Mouse (Mus musculus) forebrain, embryonic 13.5 days (tissue): ENCODE measurements around the gene Kcnn1. TPM values are rescaled to one million over a fixed set of nuclear protein-coding genes. Genes with fewer than 3 reads are reported as not detected.

Experiments
- ATAC-seq: fragments of 200-750 bp; cut with Nextera tagmentation; 2 replicates; pipeline ENCODE4 v1.8.0; 2017
- H3K27ac ChIP-seq: fragments of 300-500 bp; sonication (generic); 2 replicates; pipeline ENCODE4 v1.5.1; 2015; ENCODE audit warnings: inconsistent platforms, mild to moderate bottlenecking, moderate library complexity
- H3K27me3 ChIP-seq: fragments of 300-500 bp; sonication (generic); 2 replicates; pipeline ENCODE4 v1.6.1; 2015; ENCODE audit warnings: mild to moderate bottlenecking, inconsistent platforms
- H3K36me3 ChIP-seq: fragments of 300-500 bp; sonication (generic); 2 replicates; pipeline ENCODE4 v1.6.1; 2015; ENCODE audit warnings: mild to moderate bottlenecking, inconsistent platforms; ENCODE audit not compliant: poor library complexity, severe bottlenecking
- H3K4me1 ChIP-seq: fragments of 300-500 bp; sonication (generic); 2 replicates; pipeline ENCODE4 v1.6.1; 2015; ENCODE audit warnings: inconsistent platforms
- H3K4me2 ChIP-seq: fragments of 300-500 bp; sonication (generic); 2 replicates; pipeline ENCODE4 v1.6.1; 2015; ENCODE audit warnings: inconsistent platforms, mild to moderate bottlenecking, moderate library complexity
- H3K4me3 ChIP-seq: fragments of 300-500 bp; sonication (generic); 2 replicates; pipeline ENCODE4 v1.5.1; 2015; ENCODE audit warnings: mild to moderate bottlenecking, inconsistent platforms
- H3K9ac ChIP-seq: fragments of 300-500 bp; sonication (generic); 2 replicates; pipeline ENCODE4 v1.6.1; 2015; ENCODE audit warnings: mild to moderate bottlenecking, inconsistent platforms
- H3K9me3 ChIP-seq: fragments of 300-500 bp; sonication (generic); replicated peaks from 2 replicates; pipeline ENCODE4 v1.6.1; 2016; ENCODE audit warnings: inconsistent platforms
- WGBS: fragments of 180-500 bp; shearing (Covaris S2); methylation state at CpG from one replicate; pipeline ENCODE4 v1.1.7; 2015; 5-methylcytosine and 5-hydroxymethylcytosine counted together
- polyA plus RNA-seq: library from polyadenylated mRNA; unstranded; fragments of >200 nt; fragmentation: Nextera tagmentation; extraction: Ambion mirVana; gene quantifications from 2 replicates; pipeline ENCODE4 v1.2.1, GENCODE M21; 2015

The Kcnn1 gene
- 11.2 and 13.5 TPM in 2 replicates for polyA plus RNA-seq

DNA sequence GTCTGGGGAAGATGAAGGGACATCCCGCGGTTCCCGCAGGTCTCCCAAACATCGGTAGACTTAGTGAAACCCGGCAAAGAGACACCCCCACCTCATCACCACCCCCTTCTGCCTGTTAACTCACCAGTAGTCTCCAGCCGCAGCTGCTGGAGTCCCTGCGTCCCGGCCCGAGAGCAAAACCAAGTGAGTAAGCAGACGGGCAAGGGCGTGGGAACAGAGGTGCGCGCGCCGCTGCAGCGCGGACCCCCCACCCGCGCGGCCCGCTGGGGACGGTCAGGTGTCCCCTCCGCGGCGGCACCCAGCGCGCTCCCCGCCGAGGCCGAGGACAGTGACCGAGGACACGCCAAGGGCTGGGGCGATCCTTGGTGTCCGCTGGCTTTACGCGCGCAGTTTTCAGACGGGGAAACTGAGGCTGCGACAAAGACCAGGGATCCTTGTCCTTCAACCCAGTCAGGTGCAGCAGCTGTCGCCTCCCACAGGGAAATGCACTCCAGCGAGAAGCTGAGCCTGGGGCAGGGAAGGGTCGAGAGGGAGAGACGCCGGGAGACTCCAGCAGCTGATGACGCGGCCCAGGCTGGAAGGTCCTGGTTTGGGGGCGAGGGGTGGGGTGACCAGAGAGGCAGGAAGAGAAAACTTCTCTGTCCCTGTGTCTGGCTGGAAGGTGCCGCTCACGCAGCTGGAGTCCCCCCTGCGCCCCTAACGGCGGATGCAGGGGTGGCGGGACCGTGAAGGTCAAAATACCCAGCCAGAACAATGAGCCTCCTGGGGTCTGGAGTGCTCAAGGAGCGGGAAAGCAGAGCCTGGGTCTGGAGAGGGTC, at the start of gene Kcnn1:
Gene Kcnn1 (minus strand): TSS at position 435 of the 818 bp plus-strand sequence.
- H3K4me3 ChIP-seq, result peak within 1 kb of the TSS; percentile 56
- H3K36me3 ChIP-seq, result peaks cover 6% of the 10 kb centered on the region
- H3K27me3 ChIP-seq, result peaks cover 15% of the 10 kb centered on the region
- H3K9me3 ChIP-seq, result no peaks in the 10 kb centered on the region
- H3K4me1 ChIP-seq, result peaks cover 58% of the 10 kb centered on the region
- no peak for ATAC-seq
- H3K9ac ChIP-seq, result peak within 1 kb of the TSS; percentile 82
- peak within 1 kb of the TSS; percentile 98 for H3K27ac ChIP-seq
- 1% methylated on average over 55 of the region's 55 CpGs for WGBS
- H3K4me2 ChIP-seq, result peak within 1 kb of the TSS; percentile 96

DNA sequence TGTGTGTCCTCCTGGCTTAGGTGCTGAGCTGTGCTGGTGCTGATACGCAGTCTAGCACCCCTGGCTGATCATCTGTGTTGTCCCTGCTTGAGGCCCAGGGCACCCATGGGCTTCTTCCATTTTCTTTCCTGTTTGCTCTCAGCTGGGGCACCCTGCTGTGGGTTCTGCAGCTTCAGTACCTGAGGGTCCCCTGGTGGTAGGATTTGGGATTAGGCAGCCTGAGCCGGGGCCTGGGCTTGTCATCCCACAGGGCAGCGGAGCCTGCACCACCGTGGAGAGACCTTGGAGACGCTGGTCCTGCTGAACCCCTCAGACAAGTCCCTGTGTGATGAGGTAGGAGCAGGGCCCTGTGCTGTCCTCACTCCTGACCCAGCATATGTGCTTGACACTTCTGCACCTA, 48.5 kb upstream of the Kcnn1 start:
- 84% methylated on average over 5 of the region's 5 CpGs for WGBS
- H3K4me1 ChIP-seq, result peaks cover 10% of the 10 kb centered on the region
- H3K27me3 ChIP-seq, result no peaks in the 10 kb centered on the region
- no peak overlapping the region for H3K9ac ChIP-seq
- no peak overlapping the region for H3K4me2 ChIP-seq
- H3K36me3 ChIP-seq, result peaks cover 61% of the 10 kb centered on the region
- H3K4me3 ChIP-seq, result no peak overlapping the region
- H3K9me3 ChIP-seq, result no peaks in the 10 kb centered on the region
- no peak for ATAC-seq
- H3K27ac ChIP-seq, result no peak overlapping the region

DNA sequence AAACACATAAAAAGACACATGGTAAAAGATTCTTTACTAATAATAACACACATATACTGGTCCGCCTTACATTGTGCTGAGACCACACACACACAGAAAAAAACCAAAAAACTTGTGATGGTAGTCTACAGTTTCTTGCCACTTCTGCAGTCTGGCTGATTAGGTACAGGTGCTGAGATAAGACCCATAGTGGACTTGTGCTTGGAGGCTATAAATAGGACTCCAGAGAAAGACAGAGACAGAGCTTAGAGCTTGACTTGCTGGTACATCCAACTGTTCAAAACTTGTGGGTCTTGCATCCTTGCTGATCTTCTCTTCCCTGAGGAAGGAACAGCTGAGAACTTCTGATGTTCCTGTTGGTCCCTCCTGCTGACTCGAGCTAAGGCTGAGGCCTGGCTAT, 44.5 kb upstream of the Kcnn1 start:
- Histone ChIP-seq H3K36me3 (peaks cover 21% of the 10 kb centered on the region), H3K9ac (no peak overlapping the region), H3K27me3 (peaks cover 17% of the 10 kb centered on the region), H3K4me1 (peaks cover 17% of the 10 kb centered on the region), H3K4me3 (no peak overlapping the region), H3K27ac (no peak overlapping the region), H3K9me3 (no peaks in the 10 kb centered on the region), H3K4me2 (no peak overlapping the region)
- WGBS, result 98% methylated on average over 2 of the region's 2 CpGs
- no peak for ATAC-seq

DNA sequence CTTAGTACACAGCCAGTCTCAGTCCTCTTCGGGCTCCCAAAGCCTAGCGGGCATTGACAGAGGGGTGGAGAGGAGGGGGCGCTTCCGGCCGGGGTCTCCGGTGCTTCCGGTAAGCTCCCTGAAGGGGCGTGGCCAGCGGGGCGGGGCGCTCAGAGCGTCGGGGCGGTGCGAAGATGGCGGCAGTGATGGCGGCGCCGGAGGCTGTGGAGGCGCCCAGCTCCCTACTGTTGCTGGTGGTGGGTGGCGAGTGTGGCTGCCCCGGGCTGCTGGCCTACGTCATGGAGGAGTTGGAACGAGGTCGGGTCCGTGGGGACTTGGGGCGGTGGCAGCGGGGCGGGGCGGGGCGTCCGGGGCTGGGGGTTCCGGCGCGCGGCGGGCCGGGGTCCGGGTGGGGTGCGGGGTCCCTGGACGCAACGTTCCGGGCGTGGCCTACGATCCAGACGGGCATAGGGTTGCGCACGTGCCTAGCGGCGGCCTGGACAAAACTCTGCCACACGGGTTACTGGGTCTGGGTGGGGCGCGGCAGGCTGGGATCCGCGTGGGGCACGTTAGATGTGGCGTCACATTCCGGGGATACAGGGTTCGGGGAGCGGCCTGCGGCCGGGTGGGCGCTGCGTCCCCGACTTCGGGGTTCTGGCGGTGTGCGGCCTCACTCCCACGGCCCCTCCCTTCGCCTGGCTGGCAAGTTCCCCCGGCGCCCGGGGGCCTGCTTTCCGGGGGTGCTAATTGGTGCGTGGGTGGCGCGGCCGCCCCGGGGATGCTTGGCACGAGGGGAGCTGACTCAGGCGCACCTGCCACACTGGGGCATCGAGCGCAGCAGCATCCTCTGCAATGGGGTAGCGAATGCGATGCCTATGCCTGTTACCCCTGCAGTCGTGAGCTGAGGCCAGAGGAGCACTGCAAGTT, 43.0 kb upstream of the Kcnn1 start, which contains the start of gene Map1s:
Gene Map1s (plus strand): TSS at position 102 of the 906 bp plus-strand sequence.
- Histone ChIP-seq H3K27ac (peak within 1 kb of the TSS; percentile 90), H3K27me3 (peaks cover 25% of the 10 kb centered on the region), H3K9ac (peak within 1 kb of the TSS; percentile 93), H3K36me3 (peaks cover 6% of the 10 kb centered on the region), H3K9me3 (no peaks in the 10 kb centered on the region), H3K4me2 (peak within 1 kb of the TSS; percentile 97), H3K4me3 (peak within 1 kb of the TSS; percentile 89), H3K4me1 (peaks cover 17% of the 10 kb centered on the region)
- ATAC-seq, result peak; percentile 96
- 1% methylated on average over 60 of the region's 86 CpGs for WGBS

DNA sequence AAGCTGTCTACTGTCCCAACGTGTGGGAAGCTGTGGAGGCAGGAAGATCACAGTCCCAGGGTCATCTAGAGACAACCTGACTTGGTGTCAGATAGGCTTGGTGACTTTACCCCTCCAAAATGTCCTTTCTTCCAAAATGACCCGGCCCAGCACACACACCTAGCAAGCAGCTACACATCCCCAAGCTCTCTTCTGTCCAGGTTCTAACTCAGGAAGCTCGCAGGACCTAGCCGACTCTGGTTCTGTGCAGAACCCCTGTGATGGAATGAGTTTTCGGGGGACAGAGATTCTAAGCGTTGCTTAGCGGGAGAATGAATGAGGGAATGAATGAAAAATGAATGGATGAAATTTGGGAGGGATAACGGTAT, 42.4 kb upstream of the Kcnn1 start:
- 15% methylated on average over 8 of the region's 8 CpGs for WGBS
- Histone ChIP-seq H3K4me1 (peaks cover 17% of the 10 kb centered on the region), H3K4me2 (peak overlapping the region; percentile 97), H3K9ac (peak overlapping the region; percentile 93), H3K27me3 (peaks cover 25% of the 10 kb centered on the region), H3K36me3 (no peaks in the 10 kb centered on the region), H3K27ac (peak overlapping the region; percentile 22; the same call in 1 of the 2 replicates), H3K4me3 (peak overlapping the region; percentile 89), H3K9me3 (no peaks in the 10 kb centered on the region)
- peak; percentile 39 for ATAC-seq

DNA sequence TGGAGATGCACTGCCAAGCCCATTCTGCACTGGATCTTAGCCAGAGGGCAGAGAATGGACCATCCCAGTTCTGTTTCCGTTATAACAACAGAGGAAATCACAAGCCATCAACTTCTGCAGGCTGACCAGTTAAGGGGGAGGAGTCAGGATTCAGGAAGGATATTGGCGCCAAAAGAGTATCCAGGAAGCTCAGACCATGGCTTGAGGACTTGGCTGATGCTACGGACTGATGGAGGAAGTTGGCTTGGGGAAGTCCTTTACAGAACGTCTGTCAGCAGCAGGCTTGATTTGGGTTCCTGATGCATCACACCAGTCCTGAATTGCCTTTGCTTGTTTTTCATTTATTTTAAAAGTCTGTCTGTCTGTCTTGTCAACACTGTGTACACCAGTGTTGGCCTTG, 41.5 kb upstream of the Kcnn1 start:
- H3K4me3 ChIP-seq, result no peak overlapping the region
- WGBS, result 75% methylated on average over 4 of the region's 4 CpGs
- no peaks in the 10 kb centered on the region for H3K36me3 ChIP-seq
- ATAC-seq, result no peak
- peaks cover 25% of the 10 kb centered on the region for H3K27me3 ChIP-seq
- peaks cover 17% of the 10 kb centered on the region for H3K4me1 ChIP-seq
- no peak overlapping the region for H3K27ac ChIP-seq
- H3K4me2 ChIP-seq, result no peak overlapping the region
- no peak overlapping the region for H3K9ac ChIP-seq
- no peaks in the 10 kb centered on the region for H3K9me3 ChIP-seq

DNA sequence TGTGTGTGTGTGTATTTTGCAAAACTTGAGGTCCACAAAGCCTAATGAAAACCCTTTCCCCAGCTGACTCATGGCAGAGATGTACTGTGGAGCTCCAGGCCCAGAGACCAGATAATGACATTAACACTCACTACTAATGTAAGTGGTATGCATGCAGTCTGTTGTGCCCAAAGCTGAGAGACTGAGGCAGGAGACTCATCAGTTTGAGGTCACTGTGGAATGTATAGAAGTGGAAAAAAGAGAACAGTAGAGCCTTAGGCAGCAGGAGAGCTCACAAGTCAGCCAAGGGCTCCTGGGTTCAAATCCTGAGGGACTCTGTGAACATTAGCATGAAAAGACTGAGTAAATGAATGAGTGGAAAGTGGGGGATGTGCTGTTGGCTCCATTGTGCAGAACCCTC, 40.5 kb upstream of the Kcnn1 start:
- Histone ChIP-seq H3K9ac (no peak overlapping the region), H3K9me3 (no peaks in the 10 kb centered on the region), H3K36me3 (no peaks in the 10 kb centered on the region), H3K4me3 (no peak overlapping the region), H3K4me2 (no peak overlapping the region), H3K27me3 (peaks cover 25% of the 10 kb centered on the region), H3K27ac (no peak overlapping the region), H3K4me1 (peaks cover 17% of the 10 kb centered on the region)
- ATAC-seq, result no peak

DNA sequence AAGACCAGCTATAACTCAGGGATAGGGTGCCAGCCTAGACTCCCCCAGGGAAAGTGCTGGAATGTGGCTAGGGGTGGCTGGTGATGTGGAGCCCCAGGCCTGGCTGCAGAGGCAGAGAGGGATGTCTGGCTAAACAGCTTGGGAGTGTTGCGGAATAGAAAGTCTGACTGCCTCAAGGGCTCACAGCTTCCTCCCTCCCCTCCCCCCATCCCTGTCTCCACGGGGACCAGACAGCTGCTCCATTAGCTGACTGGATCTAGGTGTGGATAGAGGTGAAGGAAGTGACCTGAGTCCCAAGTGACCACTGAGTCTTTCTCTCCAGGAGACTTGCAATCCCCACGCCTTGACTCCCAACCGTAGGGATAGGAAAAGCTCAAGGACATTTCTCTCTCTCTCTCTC, 40.1 kb upstream of the Kcnn1 start:
- Histone ChIP-seq H3K27ac (no peak overlapping the region), H3K4me3 (no peak overlapping the region), H3K27me3 (peaks cover 25% of the 10 kb centered on the region), H3K4me2 (no peak overlapping the region), H3K9ac (no peak overlapping the region), H3K36me3 (no peaks in the 10 kb centered on the region), H3K9me3 (no peaks in the 10 kb centered on the region), H3K4me1 (peaks cover 21% of the 10 kb centered on the region)
- 53% methylated on average over 4 of the region's 4 CpGs for WGBS
- no peak for ATAC-seq

DNA sequence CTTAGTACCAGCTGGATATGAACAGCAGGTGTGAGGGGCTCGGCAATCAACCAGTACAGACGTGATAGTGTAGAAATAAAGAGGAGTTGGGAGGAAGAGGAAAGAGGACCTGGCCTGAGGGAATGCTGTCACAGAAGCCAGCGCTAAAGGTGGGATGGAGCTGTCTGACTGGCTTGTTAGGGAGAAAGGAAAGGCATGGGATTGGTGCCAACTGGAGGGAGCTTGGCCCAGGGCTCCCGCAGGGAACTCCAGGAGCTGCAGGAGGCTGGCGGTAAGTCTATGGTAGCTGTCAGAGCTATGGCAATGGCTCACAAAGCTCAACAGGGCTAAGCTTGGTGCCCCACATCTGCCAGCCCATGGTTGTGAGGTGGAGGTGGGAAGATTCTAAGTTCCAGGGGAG, 39.2 kb upstream of the Kcnn1 start:
- Histone ChIP-seq H3K9me3 (no peaks in the 10 kb centered on the region), H3K4me1 (peaks cover 18% of the 10 kb centered on the region), H3K4me2 (no peak overlapping the region), H3K27me3 (peaks cover 25% of the 10 kb centered on the region), H3K36me3 (no peaks in the 10 kb centered on the region), H3K4me3 (no peak overlapping the region), H3K27ac (no peak overlapping the region), H3K9ac (no peak overlapping the region)
- ATAC-seq, result no peak
- WGBS, result 39% methylated on average over 5 of the region's 5 CpGs

DNA sequence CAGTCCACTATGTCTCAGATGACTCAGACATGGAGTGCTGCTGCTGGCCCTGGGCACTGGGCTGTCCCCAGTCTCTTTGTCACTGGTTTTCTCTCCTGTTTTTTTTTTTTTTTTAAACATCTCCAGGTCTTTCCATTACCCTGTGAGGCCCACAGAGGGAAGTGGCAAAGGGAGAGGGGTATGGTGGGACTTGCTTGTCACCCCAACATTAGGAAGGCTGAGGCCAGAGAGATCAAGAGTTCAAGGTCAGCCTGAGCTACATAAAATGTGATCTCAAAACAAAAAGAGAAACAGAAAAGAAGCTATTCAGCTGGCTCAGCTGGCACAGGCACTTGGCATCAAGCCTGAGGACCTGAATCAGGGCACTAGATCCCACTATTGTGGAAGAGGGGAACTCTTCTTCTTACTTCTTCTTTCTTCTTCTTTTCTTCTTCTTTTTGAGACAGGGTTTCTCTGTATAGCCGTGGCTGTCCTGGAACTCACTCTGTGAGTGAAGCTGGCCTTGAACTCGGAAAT, 37.9 kb upstream of the Kcnn1 start:
- Histone ChIP-seq H3K27me3 (peaks cover 25% of the 10 kb centered on the region), H3K4me3 (no peak overlapping the region), H3K9ac (no peak overlapping the region), H3K36me3 (peaks cover 2% of the 10 kb centered on the region), H3K4me2 (no peak overlapping the region), H3K9me3 (no peaks in the 10 kb centered on the region), H3K4me1 (peaks cover 15% of the 10 kb centered on the region), H3K27ac (no peak overlapping the region)
- 79% methylated on average over 2 of the region's 2 CpGs for WGBS
- no peak for ATAC-seq

DNA sequence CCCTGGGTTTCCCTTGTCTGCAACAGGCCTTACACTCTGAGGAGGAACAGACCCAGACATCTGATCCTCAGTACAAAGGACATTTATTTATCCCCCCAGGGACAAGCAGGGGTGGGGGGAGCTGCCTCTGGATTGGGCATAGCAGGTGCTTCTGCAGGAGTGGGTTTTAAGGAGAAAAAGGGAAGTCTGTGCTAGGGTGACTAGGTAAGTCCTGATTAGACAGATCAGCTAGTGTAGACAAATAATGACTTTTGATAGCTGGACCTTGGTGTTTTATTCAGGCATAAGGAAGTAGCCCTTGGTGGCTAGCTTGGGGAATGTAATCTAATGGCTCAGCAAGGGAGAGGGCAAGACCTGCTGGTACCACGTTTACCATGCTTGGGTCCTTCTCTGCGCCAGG, 36.2 kb upstream of the Kcnn1 start:
- no peak overlapping the region for H3K9ac ChIP-seq
- WGBS, result 72% methylated on average over 2 of the region's 2 CpGs
- H3K27ac ChIP-seq, result no peak overlapping the region
- peaks cover 19% of the 10 kb centered on the region for H3K36me3 ChIP-seq
- H3K27me3 ChIP-seq, result peaks cover 30% of the 10 kb centered on the region
- no peak overlapping the region for H3K4me2 ChIP-seq
- H3K4me1 ChIP-seq, result peaks cover 15% of the 10 kb centered on the region
- no peaks in the 10 kb centered on the region for H3K9me3 ChIP-seq
- H3K4me3 ChIP-seq, result no peak overlapping the region
- no peak for ATAC-seq

DNA sequence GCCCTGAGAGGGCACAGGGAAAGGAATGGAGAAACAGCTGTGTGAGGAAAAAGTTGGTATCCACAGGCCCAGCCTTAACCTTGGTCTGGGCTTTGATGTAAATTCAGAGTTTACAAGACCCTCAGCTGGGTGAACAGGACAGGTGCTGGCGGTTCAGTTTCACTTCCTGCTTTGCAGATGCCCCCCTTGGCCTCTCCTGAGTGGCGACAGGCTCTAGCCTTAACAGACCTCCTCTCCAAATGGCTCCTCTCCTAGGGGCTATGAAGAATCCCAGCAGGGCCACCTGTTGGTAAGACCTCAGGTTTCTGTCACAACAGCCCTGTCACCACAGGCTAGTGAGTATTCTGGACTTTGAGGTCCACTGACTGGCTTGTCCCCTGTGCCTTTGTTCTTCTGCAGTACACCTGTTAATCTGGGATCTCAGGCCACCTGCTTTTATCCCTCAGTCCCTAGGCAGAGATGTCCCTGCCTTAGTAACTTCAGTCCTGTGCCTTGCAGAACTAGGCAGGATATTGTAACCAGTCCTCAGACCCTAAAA, 35.7 kb upstream of the Kcnn1 start:
- 61% methylated on average over 2 of the region's 2 CpGs for WGBS
- Histone ChIP-seq H3K9ac (peak overlapping the region; percentile 67; the same call in 1 of the 2 replicates), H3K36me3 (peaks cover 24% of the 10 kb centered on the region), H3K4me1 (peaks cover 15% of the 10 kb centered on the region), H3K9me3 (no peaks in the 10 kb centered on the region), H3K4me3 (no peak overlapping the region; the same call in 1 of the 2 replicates), H3K27me3 (peaks cover 30% of the 10 kb centered on the region), H3K27ac (no peak overlapping the region), H3K4me2 (no peak overlapping the region)
- ATAC-seq, result no peak
